Mouse (Mus musculus) CH12.LX (cell line): ENCODE results near the gene Mapk8.
"Not testable (repeated sequence)": the region's sequence is repeated elsewhere in the genome, so short reads cannot be mapped to it uniquely, and the experiment has no call there.

Experiments used
- CTCF ChIP-seq, 2 experiments: IDR thresholded peaks in 1 of 2; conservative IDR thresholded peaks in 1 of 2; 2 replicates each; pipeline ENCODE4 v1.5.1; 2011 to 2012; ENCODE audit warnings: low read depth in 2 of 2, low read length in 2 of 2, improper control_type of control experiment in 1 of 2, inconsistent platforms in 1 of 2, mild to moderate bottlenecking in 1 of 2, moderate library complexity in 1 of 2
- ELF1 ChIP-seq: IDR thresholded peaks from 2 replicates; pipeline ENCODE4 v1.6.1; 2014; ENCODE audit warnings: low read depth, mild to moderate bottlenecking, inconsistent platforms, low read length, improper control_type of control experiment
- JUND ChIP-seq: conservative IDR thresholded peaks from 2 replicates; pipeline ENCODE4 v1.6.1; 2011; ENCODE audit warnings: low read depth, low read length, improper control_type of control experiment
- KAT2A ChIP-seq: IDR thresholded peaks from 2 replicates; pipeline ENCODE4 v1.6.1; 2012; ENCODE audit warnings: low read length, improper control_type of control experiment, inconsistent platforms; ENCODE audit not compliant: insufficient replicate concordance
- MAFK ChIP-seq: IDR thresholded peaks from 2 replicates; pipeline ENCODE4 v1.6.1; 2011; ENCODE audit warnings: low read length, improper control_type of control experiment; ENCODE audit not compliant: insufficient replicate concordance
- NRF1 ChIP-seq: IDR thresholded peaks from 2 replicates; pipeline ENCODE4 v1.6.1; 2014; ENCODE audit warnings: low read depth, mild to moderate bottlenecking, inconsistent platforms, low read length, improper control_type of control experiment, moderate library complexity
- POLR2A ChIP-seq: IDR thresholded peaks from 2 replicates; pipeline ENCODE4 v1.6.1; 2011; ENCODE audit warnings: low read depth, mild to moderate bottlenecking, improper control_type of control experiment, low read length
- POLR2AphosphoS2 ChIP-seq: IDR thresholded peaks from 2 replicates; pipeline ENCODE4 v1.6.1; 2011; ENCODE audit warnings: low read depth, low read length, improper control_type of control experiment
- USF1 ChIP-seq: IDR thresholded peaks from 2 replicates; pipeline ENCODE4 v1.6.1; 2014; ENCODE audit warnings: low read depth, mild to moderate bottlenecking, inconsistent platforms, low read length, improper control_type of control experiment
- USF2 ChIP-seq: conservative IDR thresholded peaks from 2 replicates; pipeline ENCODE4 v1.6.1; 2011; ENCODE audit warnings: low read depth, low read length, improper control_type of control experiment
- ZC3H11A ChIP-seq: IDR thresholded peaks from 2 replicates; pipeline ENCODE4 v1.6.1; 2012; ENCODE audit warnings: low read depth, mild to moderate bottlenecking, inconsistent platforms, low read length, improper control_type of control experiment
- ZMIZ1 ChIP-seq: IDR thresholded peaks from 2 replicates; pipeline ENCODE4 v1.6.1; 2012; ENCODE audit warnings: low read depth, mild to moderate bottlenecking, inconsistent platforms, low read length, improper control_type of control experiment
- ZNF384 ChIP-seq: IDR thresholded peaks from 2 replicates; pipeline ENCODE4 v1.6.1; 2012; ENCODE audit warnings: low read depth, low read length, improper control_type of control experiment, inconsistent platforms

DNA sequence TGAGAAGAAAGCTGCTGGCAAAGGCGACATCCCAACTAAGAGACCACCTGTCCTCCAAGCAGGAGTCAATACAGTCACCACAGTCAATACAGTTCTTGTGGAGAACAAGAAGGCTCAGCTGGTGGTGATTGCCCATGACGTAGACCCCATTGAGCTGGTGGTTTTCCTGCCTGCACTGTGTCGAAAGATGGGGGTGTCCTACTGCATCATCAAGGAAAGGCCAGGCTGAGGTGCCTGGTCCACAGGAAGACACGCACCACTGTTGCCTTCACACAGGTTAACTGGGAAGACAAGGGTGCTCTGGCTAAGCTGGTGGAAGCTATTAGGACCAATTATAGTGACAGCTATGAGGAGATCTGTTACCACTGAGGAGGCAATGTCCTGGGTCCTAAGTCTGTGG is 14.5 kb downstream of the Mapk8 start:
- not testable (repeated sequence) for TF ChIP-seq ZC3H11A; NRF1; CTCF (conservative IDR thresholded peaks at IDR 0.05 in 1 of 2, IDR thresholded peaks at IDR 0.05 in 1 of 2; ENCODE audit: low read depth in 2 of 2, low read length in 2 of 2); POLR2A; POLR2AphosphoS2; KAT2A; USF1; JUND; ZNF384; ZMIZ1; MAFK; USF2; ELF1
